Mouse (Mus musculus): Measurements from ENCODE around the gene Bclaf1.
A peak's percentile ranks its signal among the peaks of the same experiment; 100 is the strongest.

Bclaf1 gene

GRCm38 (mm10) chr10:20311918-20312735 lies at the start of gene Bclaf1:
TSS of gene Bclaf1 (plus strand) at chr10:20312469.
- DNase-seq = peak; percentile 99

GRCm38 (mm10) chr10:20262896-20263295 lies 49.4 kb upstream of the Bclaf1 start:
- DNase-seq = no peak

- no peak for DNase-seq
These were observed 47.8 kb upstream of the Bclaf1 start for GRCm38 (mm10) chr10:20264479-20264878.

- no peak for DNase-seq
These were observed 45.2 kb upstream of the Bclaf1 start for GRCm38 (mm10) chr10:20267032-20267431.

GRCm38 (mm10) chr10:20268945-20269344 lies 43.3 kb upstream of the Bclaf1 start:
- no peak for DNase-seq

- DNase-seq = no peak
These were observed 39.9 kb upstream of the Bclaf1 start for GRCm38 (mm10) chr10:20272380-20272779.

GRCm38 (mm10) chr10:20273278-20273677 lies 39.0 kb upstream of the Bclaf1 start:
- DNase-seq = no peak

- no peak for DNase-seq
These were observed 38.2 kb upstream of the Bclaf1 start for GRCm38 (mm10) chr10:20274022-20274421.

GRCm38 (mm10) chr10:20281456-20281855 lies 30.8 kb upstream of the Bclaf1 start:
- DNase-seq = no peak

GRCm38 (mm10) chr10:20285289-20285975 lies 26.8 kb upstream of the Bclaf1 start:
- no peak for DNase-seq

- DNase-seq = no peak
These were observed 26.1 kb upstream of the Bclaf1 start for GRCm38 (mm10) chr10:20285994-20286836.

- DNase-seq = no peak
These were observed 24.9 kb upstream of the Bclaf1 start for GRCm38 (mm10) chr10:20287369-20287768.

- peak; percentile 76 for DNase-seq
These were observed 21.8 kb upstream of the Bclaf1 start for GRCm38 (mm10) chr10:20290467-20290883.

GRCm38 (mm10) chr10:20295961-20296360 lies 16.3 kb upstream of the Bclaf1 start:
- no peak for DNase-seq

GRCm38 (mm10) chr10:20298152-20298920 lies 13.9 kb upstream of the Bclaf1 start:
- DNase-seq = no peak

- no peak for DNase-seq
These were observed 13.2 kb upstream of the Bclaf1 start for GRCm38 (mm10) chr10:20299114-20299513.

GRCm38 (mm10) chr10:20310969-20311769 lies 1.1 kb upstream of the Bclaf1 start:
- DNase-seq = no peak

- peak; percentile 89 for DNase-seq
These were observed 550 bp downstream of the Bclaf1 start for GRCm38 (mm10) chr10:20312736-20313301.

GRCm38 (mm10) chr10:20313447-20313846 lies 1.2 kb downstream of the Bclaf1 start:
- no peak for DNase-seq

GRCm38 (mm10) chr10:20313941-20314340 lies 1.7 kb downstream of the Bclaf1 start:
- DNase-seq = no peak

GRCm38 (mm10) chr10:20314797-20315196 lies 2.5 kb downstream of the Bclaf1 start:
- no peak for DNase-seq
